Mouse (Mus musculus) stomach, embryonic 14.5 days (tissue): ENCODE measurements around the gene Vmn1r32. TPM values are rescaled to one million over a fixed set of nuclear protein-coding genes. Genes with fewer than 3 reads are reported as not detected.

Experiments used
- polyA plus RNA-seq: library from polyadenylated mRNA; unstranded; fragments of >200 nt; fragmentation: Nextera tagmentation; extraction: Ambion mirVana; gene quantifications from 2 replicates; pipeline ENCODE4 v1.2.1, GENCODE M21; 2014

Gene Vmn1r32
- polyA plus RNA-seq, 1 experiment from 2014 or later: 0.26 TPM

Other genes with a start within 250 kb of the Vmn1r32 start
- 107 and 108 TPM in 2 replicates for gene Mad2l1, start 24.7 kb downstream of the Vmn1r32 start, polyA plus RNA-seq
- not detected in 2 replicates for gene Vmn1r33, start 58.2 kb upstream of the Vmn1r32 start, polyA plus RNA-seq
- gene Vmn1r34, start 83.8 kb upstream of the Vmn1r32 start, polyA plus RNA-seq: not detected in 2 replicates
- gene Vmn1r35, start 125.8 kb upstream of the Vmn1r32 start, polyA plus RNA-seq: not detected in 2 replicates
- not detected in 2 replicates for gene Vmn1r36, start 159.1 kb upstream of the Vmn1r32 start, polyA plus RNA-seq
- not detected in 2 replicates for gene Vmn1r37, start 169.3 kb upstream of the Vmn1r32 start, polyA plus RNA-seq
- not detected in 2 replicates for gene Vmn1r38, start 222.5 kb upstream of the Vmn1r32 start, polyA plus RNA-seq